Mouse (Mus musculus) liver, embryonic 16.5 days (tissue): ENCODE data around the gene Rab11fip4. TPM values are rescaled to one million over a fixed set of nuclear protein-coding genes. Genes with fewer than 3 reads are reported as not detected.

Source experiments
- ATAC-seq: fragments of 200-750 bp; cut with Nextera tagmentation; 2 replicates; pipeline ENCODE4 v1.8.0; 2017; ENCODE audit warnings: low read depth, mild to moderate bottlenecking, moderate number of reproducible peaks, moderate library complexity
- H3K27ac ChIP-seq: fragments of 300-500 bp; sonication (generic); 2 replicates; pipeline ENCODE4 v1.5.1; 2014; ENCODE audit warnings: mild to moderate bottlenecking, low read length
- H3K27me3 ChIP-seq: fragments of 300-500 bp; sonication (generic); 2 replicates; pipeline ENCODE4 v1.6.1; 2014; ENCODE audit warnings: low read depth, low read length, mixed read lengths; ENCODE audit not compliant: control insufficient read depth, insufficient read depth
- H3K36me3 ChIP-seq: fragments of 300-500 bp; sonication (generic); 2 replicates; pipeline ENCODE4 v1.6.1; 2014; ENCODE audit warnings: mild to moderate bottlenecking; ENCODE audit not compliant: control insufficient read depth, insufficient read depth
- H3K4me1 ChIP-seq: fragments of 300-500 bp; sonication (generic); 2 replicates; pipeline ENCODE4 v1.6.1; 2014; ENCODE audit warnings: low read depth, low read length, mixed read lengths; ENCODE audit not compliant: control insufficient read depth
- H3K4me2 ChIP-seq: fragments of 300-500 bp; sonication (generic); 2 replicates; pipeline ENCODE4 v1.6.1; 2014; ENCODE audit warnings: low read depth, low read length, mixed read lengths
- H3K4me3 ChIP-seq: fragments of 300-500 bp; sonication (generic); 2 replicates; pipeline ENCODE4 v1.5.1; 2014; ENCODE audit warnings: low read depth, mild to moderate bottlenecking, low read length
- H3K9ac ChIP-seq: fragments of 300-500 bp; sonication (generic); 2 replicates; pipeline ENCODE4 v1.6.1; 2014; ENCODE audit warnings: low read depth, low read length
- H3K9me3 ChIP-seq: fragments of 300-500 bp; sonication (generic); replicated peaks from 2 replicates; pipeline ENCODE4 v1.6.1; 2016; ENCODE audit warnings: low read length; ENCODE audit not compliant: control insufficient read depth
- WGBS: fragments of 180-500 bp; shearing (Covaris S2); extraction: QIAGEN DNeasy Blood & Tissue Kit; methylation state at CpG from one replicate; pipeline ENCODE4 v1.1.7; 2014; ENCODE audit not compliant: insufficient replicate concordance; 5-methylcytosine and 5-hydroxymethylcytosine counted together
- polyA plus RNA-seq: library from polyadenylated mRNA; unstranded; fragments of >200 nt; fragmentation: Nextera tagmentation; extraction: Ambion mirVana; gene quantifications from 2 replicates; pipeline ENCODE4 v1.2.1, GENCODE M21; 2015

Rab11fip4 gene
- polyA plus RNA-seq, 1 experiment from 2014 or later, result 1.3 TPM

DNA sequence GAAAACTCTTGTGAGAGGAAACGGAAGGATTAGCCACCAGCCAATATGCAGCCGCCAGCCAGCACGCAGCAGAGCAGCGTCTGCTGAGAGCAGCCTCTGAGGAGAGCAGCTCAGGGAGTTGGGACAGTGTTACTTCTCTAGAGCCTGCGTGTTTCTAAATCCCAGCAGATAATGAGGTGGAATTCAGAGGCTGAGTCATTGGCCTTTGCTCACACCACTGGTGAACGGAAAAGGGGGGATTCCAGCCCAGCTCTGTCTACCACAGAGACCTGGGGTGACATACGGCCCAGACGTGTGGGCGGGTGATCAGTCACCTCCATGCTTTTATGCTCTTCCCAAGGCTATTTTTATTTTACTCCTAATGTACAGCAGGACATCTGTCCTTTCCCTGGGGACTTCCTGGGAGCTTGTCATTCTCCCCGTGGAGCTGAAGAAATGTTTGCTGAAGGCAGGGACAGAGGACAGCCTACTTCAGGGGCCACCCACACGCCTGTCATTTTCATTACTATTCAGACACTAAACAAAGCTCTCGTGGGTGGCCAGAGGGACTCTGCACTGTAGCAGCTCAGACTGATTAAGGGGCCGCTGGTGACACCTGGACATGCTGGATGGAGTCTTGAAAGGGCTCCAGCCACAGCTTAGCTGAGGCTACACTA lies 20.1 kb downstream of the Rab11fip4 start:
- WGBS, result 26% methylated on average over 13 of the region's 13 CpGs
- Histone ChIP-seq H3K27me3 (no peaks in the 10 kb centered on the region), H3K4me3 (no peak overlapping the region), H3K36me3 (no peaks in the 10 kb centered on the region), H3K27ac (no peak overlapping the region), H3K4me1 (no peaks in the 10 kb centered on the region), H3K9me3 (no peaks in the 10 kb centered on the region), H3K9ac (no peak overlapping the region), H3K4me2 (no peak overlapping the region)
- peak; percentile 62 for ATAC-seq

DNA sequence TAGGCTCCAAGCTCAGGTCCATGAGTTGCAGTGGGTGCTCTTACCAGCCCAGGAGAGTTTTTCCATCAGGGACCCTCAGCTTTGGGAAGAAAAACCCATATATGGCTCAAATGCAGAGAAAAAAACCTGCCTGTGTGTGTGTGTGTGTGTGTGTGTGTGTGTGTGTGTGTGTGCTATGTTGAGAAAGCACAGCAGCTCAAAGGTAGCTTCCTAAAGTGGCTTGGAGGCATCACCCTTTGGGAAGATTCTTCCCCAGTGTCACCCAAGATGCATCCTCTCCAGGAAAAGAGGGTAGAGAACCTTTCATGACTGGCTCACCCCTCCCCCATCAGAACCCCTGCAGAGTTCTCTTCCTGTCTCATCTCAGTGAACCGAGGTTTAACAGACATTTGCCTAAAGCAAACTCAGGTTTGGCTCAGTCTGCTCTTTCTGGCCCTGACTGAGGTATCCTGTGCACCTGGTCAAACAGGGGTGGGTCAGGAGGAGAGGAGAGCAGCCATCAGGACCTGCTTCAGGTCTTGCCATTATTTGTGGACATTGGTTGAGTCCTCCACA lies 21.1 kb downstream of the Rab11fip4 start:
- Histone ChIP-seq H3K9me3 (no peaks in the 10 kb centered on the region), H3K27me3 (no peaks in the 10 kb centered on the region), H3K4me1 (no peaks in the 10 kb centered on the region), H3K27ac (no peak overlapping the region), H3K9ac (no peak overlapping the region), H3K4me3 (no peak overlapping the region), H3K4me2 (no peak overlapping the region), H3K36me3 (no peaks in the 10 kb centered on the region)
- ATAC-seq, result no peak
- 0% methylated on average over 1 of the region's 1 CpGs for WGBS

DNA sequence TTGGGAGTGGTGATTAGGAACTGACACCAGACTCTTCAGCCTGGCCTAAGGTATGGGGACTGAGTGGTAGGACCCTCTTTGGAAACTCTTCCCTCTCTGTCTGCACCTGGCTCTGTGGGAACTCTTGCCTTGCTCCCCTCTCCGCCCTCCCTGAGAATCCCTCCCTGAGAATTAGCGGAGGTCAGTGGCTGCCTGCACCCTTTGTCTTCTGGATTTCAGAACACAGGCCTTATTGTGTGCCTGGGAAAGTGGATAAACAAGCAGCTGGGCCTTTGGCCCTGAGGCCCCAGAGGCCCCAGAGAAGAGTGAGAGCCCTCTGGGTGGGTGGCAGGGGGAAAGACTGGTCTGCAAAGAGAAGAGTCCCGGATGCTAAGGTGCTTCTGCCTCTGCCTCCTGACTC lies 22.1 kb downstream of the Rab11fip4 start:
- Histone ChIP-seq H3K36me3 (no peaks in the 10 kb centered on the region), H3K4me1 (no peaks in the 10 kb centered on the region), H3K4me3 (no peak overlapping the region), H3K27me3 (no peaks in the 10 kb centered on the region), H3K27ac (no peak overlapping the region), H3K9me3 (no peaks in the 10 kb centered on the region), H3K9ac (no peak overlapping the region), H3K4me2 (no peak overlapping the region)
- WGBS, result 53% methylated on average over 3 of the region's 3 CpGs
- ATAC-seq, result no peak

DNA sequence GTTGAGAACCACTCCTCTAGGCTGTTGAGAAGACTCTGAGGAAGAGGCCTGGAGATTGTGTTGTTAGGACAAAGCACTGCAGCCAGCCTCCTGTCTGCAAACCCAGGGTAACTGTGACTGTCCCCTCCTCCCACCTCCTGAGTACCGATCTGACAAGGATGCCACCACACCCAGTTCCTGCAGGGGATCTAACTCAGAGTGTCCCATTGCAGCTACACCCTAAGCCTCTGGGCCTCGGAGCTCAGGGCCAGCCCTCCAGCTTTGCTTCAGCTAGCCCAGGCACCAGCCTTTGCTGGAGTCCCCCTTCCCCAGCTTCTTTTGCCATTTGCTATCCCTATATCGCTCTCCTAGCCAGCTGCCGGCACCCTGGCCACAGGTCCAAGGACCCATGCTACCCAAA lies 22.7 kb downstream of the Rab11fip4 start:
- H3K36me3 ChIP-seq, result no peaks in the 10 kb centered on the region
- 38% methylated on average over 4 of the region's 4 CpGs for WGBS
- H3K4me3 ChIP-seq, result no peak overlapping the region
- H3K9ac ChIP-seq, result no peak overlapping the region
- H3K4me1 ChIP-seq, result no peaks in the 10 kb centered on the region
- ATAC-seq, result no peak
- H3K27me3 ChIP-seq, result no peaks in the 10 kb centered on the region
- no peaks in the 10 kb centered on the region for H3K9me3 ChIP-seq
- no peak overlapping the region for H3K27ac ChIP-seq
- no peak overlapping the region for H3K4me2 ChIP-seq

DNA sequence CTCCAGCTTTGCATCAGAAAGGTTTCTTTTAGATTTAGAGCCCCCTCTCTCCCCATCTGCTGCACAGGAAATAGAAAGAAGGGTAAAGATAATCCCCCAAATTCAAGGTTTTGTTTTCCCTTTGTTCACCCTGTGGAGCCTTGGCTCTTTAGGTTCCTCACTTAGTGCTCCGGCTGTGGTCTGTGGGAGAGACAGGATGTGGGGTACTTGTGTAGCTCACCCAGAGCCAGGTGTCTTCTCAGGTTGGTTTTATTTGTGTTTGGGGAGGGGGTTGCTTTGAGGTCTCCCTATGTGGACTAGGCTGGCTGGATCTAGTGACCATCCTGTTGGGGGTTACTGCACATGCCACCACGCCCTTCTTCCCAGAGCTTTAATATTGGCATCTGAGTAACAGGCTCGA lies 23.9 kb downstream of the Rab11fip4 start:
- Histone ChIP-seq H3K4me1 (no peaks in the 10 kb centered on the region), H3K36me3 (no peaks in the 10 kb centered on the region), H3K4me2 (no peak overlapping the region), H3K9me3 (no peaks in the 10 kb centered on the region), H3K27ac (no peak overlapping the region), H3K27me3 (no peaks in the 10 kb centered on the region), H3K9ac (no peak overlapping the region), H3K4me3 (no peak overlapping the region)
- WGBS, result 51% methylated on average over 3 of the region's 3 CpGs
- ATAC-seq, result no peak

DNA sequence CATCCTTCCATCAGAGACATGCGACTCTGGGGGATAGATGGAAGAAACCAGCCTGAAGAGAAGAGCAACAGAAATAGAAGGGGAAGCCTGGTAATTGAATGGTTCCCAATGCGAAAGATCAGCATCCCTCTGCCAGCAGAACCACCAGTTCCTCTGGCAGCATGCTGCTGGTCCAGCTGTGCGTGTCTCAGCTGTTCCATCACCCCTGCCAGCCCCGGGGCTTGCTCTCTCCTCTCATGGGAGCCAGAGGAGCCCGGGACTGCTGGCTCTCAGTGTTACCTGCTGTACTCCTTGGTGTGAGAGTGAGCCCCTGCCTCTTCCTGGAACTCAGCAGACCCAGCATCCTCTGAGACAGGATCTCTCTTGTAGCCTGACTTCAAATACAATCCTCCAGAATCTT lies 24.9 kb downstream of the Rab11fip4 start:
- no peak for ATAC-seq
- H3K4me3 ChIP-seq, result no peak overlapping the region
- no peak overlapping the region for H3K27ac ChIP-seq
- H3K4me1 ChIP-seq, result no peaks in the 10 kb centered on the region
- no peaks in the 10 kb centered on the region for H3K9me3 ChIP-seq
- WGBS, result 40% methylated on average over 5 of the region's 5 CpGs
- H3K27me3 ChIP-seq, result no peaks in the 10 kb centered on the region
- no peaks in the 10 kb centered on the region for H3K36me3 ChIP-seq
- no peak overlapping the region for H3K9ac ChIP-seq
- H3K4me2 ChIP-seq, result no peak overlapping the region

DNA sequence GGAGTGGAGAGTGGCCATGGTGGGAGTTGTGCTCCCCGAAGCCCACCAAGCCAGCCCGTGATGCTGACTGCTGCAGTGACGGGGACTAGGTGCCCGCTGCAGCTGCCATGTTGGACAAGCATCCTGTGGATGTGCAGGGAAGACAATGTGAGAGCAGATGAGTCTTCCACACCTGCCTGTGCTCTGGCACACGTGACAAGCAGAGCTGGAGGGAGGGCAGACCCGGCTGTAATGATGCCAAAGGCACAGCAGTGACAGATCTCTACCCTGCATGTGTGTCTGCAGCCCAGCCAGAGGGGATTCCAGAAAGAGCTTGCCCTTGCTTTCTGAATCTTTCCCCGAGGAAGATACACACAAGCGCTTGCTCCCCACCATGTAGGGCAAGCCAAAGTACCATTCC lies 27.0 kb downstream of the Rab11fip4 start:
- Histone ChIP-seq H3K27ac (no peak overlapping the region), H3K36me3 (no peaks in the 10 kb centered on the region), H3K9me3 (no peaks in the 10 kb centered on the region), H3K9ac (no peak overlapping the region), H3K4me2 (no peak overlapping the region), H3K27me3 (no peaks in the 10 kb centered on the region), H3K4me1 (no peaks in the 10 kb centered on the region), H3K4me3 (no peak overlapping the region)
- ATAC-seq, result no peak
- 64% methylated on average over 8 of the region's 8 CpGs for WGBS

DNA sequence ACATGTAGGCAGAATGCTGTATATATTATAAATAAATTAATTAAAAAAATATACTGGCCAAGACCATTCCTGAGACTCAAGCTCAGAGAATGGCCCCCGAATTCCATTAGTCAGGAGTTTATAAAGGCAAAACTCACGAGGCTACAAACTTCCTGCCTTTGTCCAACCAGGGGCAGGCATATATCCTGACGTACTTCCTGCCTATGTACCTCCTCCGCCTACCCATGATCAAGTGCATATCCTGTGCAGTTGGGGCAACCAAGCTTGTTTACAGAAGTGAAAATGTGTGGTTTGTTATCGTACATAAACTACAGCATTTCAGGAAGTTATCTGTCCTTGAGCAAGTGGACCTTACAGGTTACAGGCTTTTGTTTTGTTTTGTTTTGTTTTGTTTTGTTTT lies 32.0 kb downstream of the Rab11fip4 start:
- Histone ChIP-seq H3K4me1 (no peaks in the 10 kb centered on the region), H3K9ac (no peak overlapping the region), H3K27me3 (no peaks in the 10 kb centered on the region), H3K36me3 (no peaks in the 10 kb centered on the region), H3K9me3 (no peaks in the 10 kb centered on the region), H3K4me3 (no peak overlapping the region), H3K4me2 (no peak overlapping the region), H3K27ac (no peak overlapping the region)
- WGBS, result 21% methylated on average over 5 of the region's 5 CpGs
- ATAC-seq, result peak; percentile 27; the same call in 1 of the 2 replicates

DNA sequence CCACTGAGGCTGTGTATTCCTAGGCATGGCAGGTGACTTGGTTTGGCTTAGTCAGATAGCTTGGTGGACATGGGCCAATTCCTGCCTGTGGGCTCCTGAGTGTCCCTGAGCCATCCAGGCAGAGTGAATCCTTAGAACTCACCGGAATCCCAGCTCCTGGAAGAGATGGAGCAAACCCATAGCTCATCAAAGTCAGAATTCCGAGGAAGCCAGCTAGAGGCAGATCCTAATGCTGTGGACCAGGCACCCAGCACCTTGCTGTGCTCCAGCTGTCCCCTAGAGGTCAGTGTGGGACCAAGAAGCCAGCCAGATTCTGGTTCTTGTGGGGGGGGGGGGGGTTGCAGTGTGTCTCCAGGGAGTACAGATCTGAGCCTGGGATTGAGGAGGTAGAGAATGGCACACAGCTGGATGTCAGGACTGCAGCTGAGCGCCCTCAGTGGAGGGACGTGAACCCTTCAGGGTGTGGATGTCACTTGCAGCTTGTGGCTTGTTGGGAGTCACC lies 33.8 kb downstream of the Rab11fip4 start:
- H3K4me1 ChIP-seq, result no peaks in the 10 kb centered on the region
- WGBS, result 13% methylated on average over 4 of the region's 4 CpGs
- no peak for ATAC-seq

More for the DNA sequence above, 33.8 kb downstream of the Rab11fip4 start:
- no peaks in the 10 kb centered on the region for H3K9me3 ChIP-seq
- no peak overlapping the region for H3K4me2 ChIP-seq
- no peak overlapping the region for H3K27ac ChIP-seq
- H3K36me3 ChIP-seq, result no peaks in the 10 kb centered on the region
- no peaks in the 10 kb centered on the region for H3K27me3 ChIP-seq
- no peak overlapping the region for H3K9ac ChIP-seq
- H3K4me3 ChIP-seq, result no peak overlapping the region
